Mouse (Mus musculus) heart, postnatal 0 days (tissue): Measurements from ENCODE around the gene Prkn. TPM values are rescaled to one million over a fixed set of nuclear protein-coding genes. Genes with fewer than 3 reads are reported as not detected.

ENCODE experiments used
- ATAC-seq: fragments of 200-750 bp; cut with Nextera tagmentation; 2 replicates; pipeline ENCODE4 v1.8.0; 2017; ENCODE audit warnings: low read depth, moderate number of reproducible peaks, moderate library complexity; ENCODE audit not compliant: insufficient read depth
- DNase-seq: peaks from one replicate; pipeline ENCODE4 v3.0.0-alpha.2; 2016; ENCODE audit warnings: low spot score
- H3K27ac ChIP-seq: fragments of 300-500 bp; sonication (generic); 2 replicates; pipeline ENCODE4 v1.5.1; 2014; ENCODE audit warnings: low read depth, mild to moderate bottlenecking
- H3K27me3 ChIP-seq: fragments of 300-500 bp; sonication (generic); 2 replicates; pipeline ENCODE4 v1.6.1; 2014; ENCODE audit warnings: low read length, mixed read lengths; ENCODE audit not compliant: control insufficient read depth, insufficient read depth
- H3K36me3 ChIP-seq: fragments of 300-500 bp; sonication (generic); replicated peaks from 2 replicates; pipeline ENCODE4 v1.6.1; 2014; ENCODE audit warnings: low read length, mixed read lengths; ENCODE audit not compliant: control insufficient read depth, insufficient read depth
- H3K4me1 ChIP-seq: fragments of 300-500 bp; sonication (generic); 2 replicates; pipeline ENCODE4 v1.6.1; 2014; ENCODE audit warnings: antibody characterized with exemption; ENCODE audit not compliant: control insufficient read depth, insufficient read depth
- H3K4me2 ChIP-seq: fragments of 300-500 bp; sonication (generic); 2 replicates; pipeline ENCODE4 v1.6.1; 2014; ENCODE audit warnings: low read depth, mild to moderate bottlenecking, low read length, moderate library complexity
- H3K4me3 ChIP-seq: fragments of 300-500 bp; sonication (generic); 2 replicates; pipeline ENCODE4 v1.5.1; 2014; ENCODE audit warnings: low read depth, low read length
- H3K9ac ChIP-seq: fragments of 300-500 bp; sonication (generic); replicated peaks from 2 replicates; pipeline ENCODE4 v1.6.1; 2014; ENCODE audit warnings: low read depth, low read length, mixed read lengths
- H3K9me3 ChIP-seq: fragments of 300-500 bp; sonication (generic); replicated peaks from 2 replicates; pipeline ENCODE4 v1.6.1; 2016; ENCODE audit warnings: low read length; ENCODE audit not compliant: control insufficient read depth
- CTCF ChIP-seq: IDR thresholded peaks from 2 replicates; pipeline ENCODE4 v1.5.1; 2016; ENCODE audit warnings: antibody characterized with exemption, control low read depth, low read depth
- EP300 ChIP-seq: IDR thresholded peaks from 2 replicates; pipeline ENCODE4 v1.6.1; 2016; ENCODE audit warnings: antibody characterized with exemption, low read depth
- WGBS: fragments of 180-500 bp; shearing (Covaris S2); extraction: QIAGEN DNeasy Blood & Tissue Kit; methylation state at CpG from one replicate; pipeline ENCODE4 v1.1.7; 2014; 5-methylcytosine and 5-hydroxymethylcytosine counted together
- polyA plus RNA-seq: library from polyadenylated mRNA; unstranded; fragments of >200 nt; fragmentation: Nextera tagmentation; extraction: Ambion mirVana; gene quantifications from 2 replicates; pipeline ENCODE4 v1.2.1, GENCODE M21; 2015
- total RNA-seq: library from RNA; depleted of rRNA; stranded (reverse); fragments of >200 nt; gene quantifications from 2 replicates; pipeline ENCODE4 v1.2.3, GENCODE M21; 2014; ENCODE audit warnings: low replicate concordance

The Prkn gene
- total and polyA plus RNA-seq, 2 experiments from 2014 or later: 4.5 to 14.2 TPM

GRCm38 (mm10) chr17:12037065-12037464 lies 1196.9 kb downstream of the Prkn start:
- H3K4me2 ChIP-seq: no peak overlapping the region
- H3K27me3 ChIP-seq: no peaks in the 10 kb centered on the region
- DNase-seq (no peak), ATAC-seq (no peak)
- 58% methylated on average over 5 of the region's 5 CpGs for WGBS
- no peak overlapping the region for H3K4me3 ChIP-seq
- 0 out of 2 replicates have a peak, but pooled peaks cover 3% of the 10 kb centered on the region for H3K4me1 ChIP-seq
- no peaks in the 10 kb centered on the region for H3K9me3 ChIP-seq
- TF ChIP-seq EP300 (no peak), CTCF (no peak)
- H3K9ac ChIP-seq: no peak overlapping the region
- no peak overlapping the region for H3K27ac ChIP-seq
- H3K36me3 ChIP-seq: no peaks in the 10 kb centered on the region

GRCm38 (mm10) chr17:12037574-12037973 lies 1197.4 kb downstream of the Prkn start:
- H3K27ac ChIP-seq: no peak overlapping the region
- TF ChIP-seq CTCF (no peak), EP300 (no peak)
- no peaks in the 10 kb centered on the region for H3K36me3 ChIP-seq
- WGBS: 78% methylated on average over 2 of the region's 2 CpGs
- H3K4me2 ChIP-seq: no peak overlapping the region
- H3K4me1 ChIP-seq: 0 out of 2 replicates have a peak, but pooled peaks cover 3% of the 10 kb centered on the region
- DNase-seq (no peak), ATAC-seq (no peak)
- H3K9ac ChIP-seq: no peak overlapping the region
- no peaks in the 10 kb centered on the region for H3K9me3 ChIP-seq
- no peak overlapping the region for H3K4me3 ChIP-seq
- H3K27me3 ChIP-seq: no peaks in the 10 kb centered on the region

GRCm38 (mm10) chr17:12038499-12038898 lies 1198.3 kb downstream of the Prkn start:
- H3K4me2 ChIP-seq: no peak overlapping the region
- no peaks in the 10 kb centered on the region for H3K27me3 ChIP-seq
- no peaks in the 10 kb centered on the region for H3K9me3 ChIP-seq
- DNase-seq (no peak), ATAC-seq (no peak)
- no peak overlapping the region for H3K4me3 ChIP-seq
- 0 out of 2 replicates have a peak, but pooled peaks cover 3% of the 10 kb centered on the region for H3K4me1 ChIP-seq
- no peaks in the 10 kb centered on the region for H3K36me3 ChIP-seq
- H3K27ac ChIP-seq: no peak overlapping the region
- WGBS: 46% methylated on average over 6 of the region's 6 CpGs
- no peak overlapping the region for H3K9ac ChIP-seq
- no peak for TF ChIP-seq CTCF
- no peak for TF ChIP-seq EP300

- peak; percentile 99 for TF ChIP-seq CTCF
- no peak for TF ChIP-seq EP300
- WGBS: 1% methylated on average over 9 of the region's 9 CpGs
- Histone ChIP-seq H3K4me2 (no peak overlapping the region), H3K27ac (no peak overlapping the region), H3K4me3 (no peak overlapping the region), H3K4me1 (0 out of 2 replicates have a peak, but pooled peaks cover 3% of the 10 kb centered on the region), H3K27me3 (no peaks in the 10 kb centered on the region), H3K36me3 (no peaks in the 10 kb centered on the region), H3K9me3 (no peaks in the 10 kb centered on the region), H3K9ac (no peak overlapping the region)
- ATAC-seq: peak; percentile 68
- peak; percentile 66 for DNase-seq
Observed at GRCm38 (mm10) chr17:12039188-12039587, 1199.0 kb downstream of the Prkn start.

- no peaks in the 10 kb centered on the region for H3K9me3 ChIP-seq
Observed at GRCm38 (mm10) chr17:12039922-12040321, 1199.7 kb downstream of the Prkn start.

GRCm38 (mm10) chr17:12040546-12040945 lies 1200.4 kb downstream of the Prkn start:
- DNase-seq (no peak), ATAC-seq (no peak)
- H3K9ac ChIP-seq: no peak overlapping the region
- TF ChIP-seq CTCF (no peak), EP300 (no peak)
- no peaks in the 10 kb centered on the region for H3K36me3 ChIP-seq
- no peak overlapping the region for H3K27ac ChIP-seq
- H3K4me3 ChIP-seq: no peak overlapping the region
- 81% methylated on average over 5 of the region's 5 CpGs for WGBS
- peaks cover 10% of the 10 kb centered on the region for H3K27me3 ChIP-seq
- H3K4me2 ChIP-seq: no peak overlapping the region
- no peaks in the 10 kb centered on the region for H3K9me3 ChIP-seq
- H3K4me1 ChIP-seq: 0 out of 2 replicates have a peak, but pooled peaks cover 3% of the 10 kb centered on the region

More at GRCm38 (mm10) chr17:12039922-12040321, 1199.7 kb downstream of the Prkn start:
- Histone ChIP-seq H3K36me3 (no peaks in the 10 kb centered on the region), H3K27me3 (peaks cover 7% of the 10 kb centered on the region), H3K4me1 (0 out of 2 replicates have a peak, but pooled peaks cover 3% of the 10 kb centered on the region), H3K27ac (no peak overlapping the region), H3K9ac (no peak overlapping the region), H3K4me2 (no peak overlapping the region), H3K4me3 (no peak overlapping the region)
- no peak for DNase-seq
- ATAC-seq: no peak
- no peak for TF ChIP-seq CTCF
- no peak for TF ChIP-seq EP300
- 39% methylated on average over 3 of the region's 3 CpGs for WGBS
